Mouse (Mus musculus): ENCODE measurements around the gene Pus3. TPM values are rescaled to one million over a fixed set of nuclear protein-coding genes. Genes with fewer than 3 reads are reported as not detected.

The Pus3 gene
- total RNA-seq (2014; rRNA removed) (5.3 and 6.0 TPM in 2 replicates), polyA plus RNA-seq (2012; rRNA removed) (0.96 and 1.3 TPM in 2 replicates)

- Histone ChIP-seq H3K79me2 (ENCODE audit: control insufficient read depth, insufficient read depth, low read length) (no peaks in the 10 kb centered on the region; the same call in 1 of the 2 replicates), H3K9ac (ENCODE audit: low read depth, low read length) (peak within 1 kb of the TSS; percentile 71), H3K27ac (replicated peaks; ENCODE audit: insufficient read depth, low read depth, low read length) (no peak within 1 kb of the TSS), H3K4me1 (ENCODE audit: control insufficient read depth, insufficient read depth, low read length) (peaks cover 3% of the 10 kb centered on the region), H3K4me3 (ENCODE audit: insufficient read depth, low read depth, low read length) (peak within 1 kb of the TSS; percentile 88), H3K36me3 (ENCODE audit: control insufficient read depth, insufficient read depth, low read length) (0 out of 2 replicates have a peak, but pooled peaks cover 2% of the 10 kb centered on the region), H3K27me3 (ENCODE audit: control insufficient read depth, insufficient read depth, low read length) (peaks cover 5% of the 10 kb centered on the region)
- TF ChIP-seq CTCF (IDR thresholded peaks at IDR 0.05; ENCODE audit: low read depth, low read length) (no peak), POLR2A (IDR thresholded peaks at IDR 0.05; ENCODE audit: extremely low read depth, insufficient read depth, low read length) (no peak)
- no peak for DNase-seq (ENCODE audit: extremely low read depth, low read depth, low spot score)
- WGBS, result 3% methylated on average over 57 of the region's 59 CpGs
Observed at GRCm38 (mm10) chr9:35558257-35559008, at the start of gene Pus3, which contains the start of gene Ddx25. Gene Pus3 (plus strand): TSS chr9:35558595. Gene Ddx25 (minus strand): TSS chr9:35558528.

GRCm38 (mm10) chr9:35513900-35514299, 44.5 kb upstream of the Pus3 start:
- DNase-seq (ENCODE audit: extremely low read depth, low read depth, low spot score), result no peak
- Histone ChIP-seq H3K9ac (ENCODE audit: low read depth, low read length) (no peak overlapping the region), H3K27ac (replicated peaks; ENCODE audit: insufficient read depth, low read depth, low read length) (no peak overlapping the region), H3K4me3 (ENCODE audit: insufficient read depth, low read depth, low read length) (no peak overlapping the region), H3K36me3 (ENCODE audit: control insufficient read depth, insufficient read depth, low read length) (no peaks in the 10 kb centered on the region), H3K79me2 (ENCODE audit: control insufficient read depth, insufficient read depth, low read length) (no peaks in the 10 kb centered on the region), H3K4me1 (ENCODE audit: control insufficient read depth, insufficient read depth, low read length) (no peaks in the 10 kb centered on the region), H3K27me3 (ENCODE audit: control insufficient read depth, insufficient read depth, low read length) (no peaks in the 10 kb centered on the region)
- TF ChIP-seq CTCF (IDR thresholded peaks at IDR 0.05; ENCODE audit: low read depth, low read length), result no peak
- no peak for TF ChIP-seq POLR2A (IDR thresholded peaks at IDR 0.05; ENCODE audit: extremely low read depth, insufficient read depth, low read length)
- 70% methylated on average over 4 of the region's 4 CpGs for whole genome bisulfite sequencing

- no peak overlapping the region for H3K4me3 ChIP-seq (ENCODE audit: insufficient read depth, low read depth, low read length)
- H3K27me3 ChIP-seq (ENCODE audit: control insufficient read depth, insufficient read depth, low read length), result no peaks in the 10 kb centered on the region
- H3K9ac ChIP-seq (ENCODE audit: low read depth, low read length), result no peak overlapping the region
- DNase-seq (ENCODE audit: extremely low read depth, low read depth, low spot score), result no peak
- TF ChIP-seq CTCF (IDR thresholded peaks at IDR 0.05; ENCODE audit: low read depth, low read length), result no peak
- no peak for TF ChIP-seq POLR2A (IDR thresholded peaks at IDR 0.05; ENCODE audit: extremely low read depth, insufficient read depth, low read length)
- H3K79me2 ChIP-seq (ENCODE audit: control insufficient read depth, insufficient read depth, low read length), result no peaks in the 10 kb centered on the region
- H3K27ac ChIP-seq (replicated peaks; ENCODE audit: insufficient read depth, low read depth, low read length), result no peak overlapping the region
- H3K4me1 ChIP-seq (ENCODE audit: control insufficient read depth, insufficient read depth, low read length), result no peaks in the 10 kb centered on the region
- 74% methylated on average over 5 of the region's 5 CpGs for WGBS
- no peaks in the 10 kb centered on the region for H3K36me3 ChIP-seq (ENCODE audit: control insufficient read depth, insufficient read depth, low read length)
Observed at GRCm38 (mm10) chr9:35516182-35516581, 42.2 kb upstream of the Pus3 start.

- Histone ChIP-seq H3K9ac (ENCODE audit: low read depth, low read length) (no peak overlapping the region), H3K4me1 (ENCODE audit: control insufficient read depth, insufficient read depth, low read length) (no peaks in the 10 kb centered on the region), H3K36me3 (ENCODE audit: control insufficient read depth, insufficient read depth, low read length) (no peaks in the 10 kb centered on the region), H3K79me2 (ENCODE audit: control insufficient read depth, insufficient read depth, low read length) (no peaks in the 10 kb centered on the region), H3K27ac (replicated peaks; ENCODE audit: insufficient read depth, low read depth, low read length) (no peak overlapping the region), H3K27me3 (ENCODE audit: control insufficient read depth, insufficient read depth, low read length) (no peaks in the 10 kb centered on the region), H3K4me3 (ENCODE audit: insufficient read depth, low read depth, low read length) (no peak overlapping the region)
- 85% methylated on average over 16 of the region's 16 CpGs for WGBS
- TF ChIP-seq POLR2A (IDR thresholded peaks at IDR 0.05; ENCODE audit: extremely low read depth, insufficient read depth, low read length), result no peak
- no peak for TF ChIP-seq CTCF (IDR thresholded peaks at IDR 0.05; ENCODE audit: low read depth, low read length)
- DNase-seq (ENCODE audit: extremely low read depth, low read depth, low spot score), result no peak
Observed at GRCm38 (mm10) chr9:35516711-35517110, 41.7 kb upstream of the Pus3 start.

GRCm38 (mm10) chr9:35518169-35518568, 40.2 kb upstream of the Pus3 start, which contains the start of gene Gm1113:
Gene Gm1113 (minus strand): TSS chr9:35518269.
- TF ChIP-seq CTCF (IDR thresholded peaks at IDR 0.05; ENCODE audit: low read depth, low read length), result no peak
- TF ChIP-seq POLR2A (IDR thresholded peaks at IDR 0.05; ENCODE audit: extremely low read depth, insufficient read depth, low read length), result no peak

More at GRCm38 (mm10) chr9:35518169-35518568, 40.2 kb upstream of the Pus3 start, which contains the start of gene Gm1113:
- Histone ChIP-seq H3K4me1 (ENCODE audit: control insufficient read depth, insufficient read depth, low read length) (no peaks in the 10 kb centered on the region), H3K4me3 (ENCODE audit: insufficient read depth, low read depth, low read length) (no peak within 1 kb of the TSS), H3K36me3 (ENCODE audit: control insufficient read depth, insufficient read depth, low read length) (no peaks in the 10 kb centered on the region), H3K27ac (replicated peaks; ENCODE audit: insufficient read depth, low read depth, low read length) (no peak within 1 kb of the TSS), H3K9ac (ENCODE audit: low read depth, low read length) (no peak within 1 kb of the TSS), H3K27me3 (ENCODE audit: control insufficient read depth, insufficient read depth, low read length) (no peaks in the 10 kb centered on the region), H3K79me2 (ENCODE audit: control insufficient read depth, insufficient read depth, low read length) (no peaks in the 10 kb centered on the region)
- no peak for DNase-seq (ENCODE audit: extremely low read depth, low read depth, low spot score)
- 81% methylated on average over 3 of the region's 3 CpGs for WGBS

Measured in liver, adult 2 months (tissue).